Mouse (Mus musculus) gastrocnemius, postnatal 14 days (tissue): ENCODE results near the gene Map3k19. TPM values are rescaled to one million over a fixed set of nuclear protein-coding genes. Genes with fewer than 3 reads are reported as not detected.

Experiments
- total RNA-seq, 2 experiments: library from RNA; stranded (reverse); gene quantifications; 2 replicates each; pipeline ENCODE4 v1.2.3; 2021

The Map3k19 gene
- total RNA-seq, 2 experiments from 2014 or later = not detected

Other genes with a start within 250 kb of the Map3k19 start
- gene Tmem163, start 175.5 kb downstream of the Map3k19 start, total RNA-seq = not detected
- gene Acmsd, start 125.6 kb downstream of the Map3k19 start, total RNA-seq = not detected
- gene Ccnt2, start 80.9 kb downstream of the Map3k19 start, total RNA-seq = 10 to 100 TPM; 18.5 to 23.0 TPM
- 10 to 100 TPM; 22.0 to 23.9 TPM for gene Rab3gap1, start 13.7 kb upstream of the Map3k19 start, total RNA-seq
- gene Zranb3, start 248.0 kb upstream of the Map3k19 start, total RNA-seq = 1 to 10 TPM; 3.9 to 5.3 TPM
- 10 to 100 TPM; 44.9 to 57.4 TPM for gene R3hdm1, start 248.3 kb upstream of the Map3k19 start, total RNA-seq